Mouse (Mus musculus) myocyte (in vitro differentiated cells): ENCODE measurements around the gene Aspg.

Experiments
- MYOD1 ChIP-seq, 3 experiments: IDR thresholded peaks; one replicate each; pipeline ENCODE4 v1.6.1; 2011; ENCODE audit warnings: control low read depth in 2 of 3, low read depth in 2 of 3, mild to moderate bottlenecking in 2 of 3, moderate library complexity in 1 of 3; ENCODE audit not compliant: insufficient read length in 2 of 3, control insufficient read depth in 1 of 3
- POLR2A ChIP-seq: IDR thresholded peaks from one replicate; pipeline ENCODE4 v1.6.1; 2011; ENCODE audit warnings: low read depth, mild to moderate bottlenecking, control low read depth, moderate library complexity; ENCODE audit not compliant: insufficient read length

GRCm38 (mm10) chr12:112100106-112100505 lies 6.4 kb upstream of the Aspg start:
- TF ChIP-seq POLR2A (no peak), MYOD1 (IDR thresholded peaks at IDR 0.05; ENCODE audit: control insufficient read depth in 1 of 3, insufficient read length in 2 of 3, low read depth in 2 of 3) (no peak)
